Mouse (Mus musculus) kidney, postnatal 14 days (tissue): ENCODE measurements around the gene Gm15217.

ENCODE experiments used
- DNase-seq: peaks from one replicate; pipeline ENCODE4 v3.0.0; 2022; ENCODE audit warnings: mixed read lengths

The Gm15217 gene

GRCm38 (mm10) chr14:46379285-46379684, at the start of gene Gm15217:
TSS of gene Gm15217 (plus strand) at chr14:46379414.
- DNase-seq, result no peak

GRCm38 (mm10) chr14:46333421-46334237, 45.6 kb upstream of the Gm15217 start:
- no peak for DNase-seq

- DNase-seq, result no peak
Measured at GRCm38 (mm10) chr14:46338801-46339200, 40.4 kb upstream of the Gm15217 start.

GRCm38 (mm10) chr14:46344750-46345149, 34.5 kb upstream of the Gm15217 start:
- DNase-seq, result no peak

GRCm38 (mm10) chr14:46357286-46357685, 21.9 kb upstream of the Gm15217 start:
- no peak for DNase-seq

- no peak for DNase-seq
Measured at GRCm38 (mm10) chr14:46357696-46358095, 21.5 kb upstream of the Gm15217 start.

- peak; percentile 39 for DNase-seq
Measured at GRCm38 (mm10) chr14:46363209-46363608, 16.0 kb upstream of the Gm15217 start.

GRCm38 (mm10) chr14:46372452-46372851, 6.8 kb upstream of the Gm15217 start:
- no peak for DNase-seq

GRCm38 (mm10) chr14:46375796-46376195, 3.4 kb upstream of the Gm15217 start:
- DNase-seq, result no peak

- peak; percentile 70 for DNase-seq
Measured at GRCm38 (mm10) chr14:46380286-46380721, 1.1 kb downstream of the Gm15217 start.

- DNase-seq, result no peak
Measured at GRCm38 (mm10) chr14:46381457-46381856, 2.2 kb downstream of the Gm15217 start.

GRCm38 (mm10) chr14:46384946-46385691, 5.9 kb downstream of the Gm15217 start:
- no peak for DNase-seq

GRCm38 (mm10) chr14:46385701-46386477, 6.7 kb downstream of the Gm15217 start:
- no peak for DNase-seq

GRCm38 (mm10) chr14:46386478-46387356, 7.5 kb downstream of the Gm15217 start:
- no peak for DNase-seq

- DNase-seq, result peak; percentile 94
Measured at GRCm38 (mm10) chr14:46387357-46387671, 8.1 kb downstream of the Gm15217 start.

- peak; percentile 72 for DNase-seq
Measured at GRCm38 (mm10) chr14:46387821-46388481, 8.7 kb downstream of the Gm15217 start.

GRCm38 (mm10) chr14:46388636-46389035, 9.4 kb downstream of the Gm15217 start:
- DNase-seq, result peak; percentile 80

- no peak for DNase-seq
Measured at GRCm38 (mm10) chr14:46389438-46390248, 10.4 kb downstream of the Gm15217 start.

GRCm38 (mm10) chr14:46390249-46390775, 11.1 kb downstream of the Gm15217 start, which contains the start of gene Bmp4:
TSS of gene Bmp4 (minus strand) at chr14:46390669.
- DNase-seq, result peak; percentile 68

- no peak for DNase-seq
Measured at GRCm38 (mm10) chr14:46391621-46392170, 12.5 kb downstream of the Gm15217 start.
